Mouse (Mus musculus): ENCODE data around the gene Pon3. TPM values are rescaled to one million over a fixed set of nuclear protein-coding genes. Genes with fewer than 3 reads are reported as not detected.

Pon3 gene
- polyA plus RNA-seq, 1 experiment: 1.8 TPM

GRCm38 (mm10) chr6:5287919-5288318 lies 31.8 kb upstream of the Pon3 start:
- Histone ChIP-seq H3K27me3 (ENCODE audit: control insufficient read depth, insufficient read depth, low read length, poor library complexity, severe bottlenecking) (no peaks in the 10 kb centered on the region), H3K36me3 (ENCODE audit: control insufficient read depth, insufficient read depth, low read length, poor library complexity, severe bottlenecking) (no peaks in the 10 kb centered on the region), H3K9ac (ENCODE audit: low read depth, poor library complexity, severe bottlenecking) (no peak overlapping the region), H3K4me3 (ENCODE audit: low read depth, low read length) (no peak overlapping the region), H3K4me1 (ENCODE audit: control insufficient read depth, insufficient read depth, low read length) (no peaks in the 10 kb centered on the region), H3K27ac (ENCODE audit: insufficient read depth, low read length) (no peak overlapping the region), H3K9me3 (replicated peaks; ENCODE audit: control insufficient read depth, insufficient read depth, low read length, poor library complexity, severe bottlenecking) (no peaks in the 10 kb centered on the region)
- no peak for TF ChIP-seq CTCF (IDR thresholded peaks at IDR 0.05; ENCODE audit: low read depth, low read length)
- no peak for TF ChIP-seq POLR2A (IDR thresholded peaks at IDR 0.05; ENCODE audit: insufficient read depth, low read length)
- no peak for TF ChIP-seq EP300 (IDR thresholded peaks at IDR 0.05; ENCODE audit: insufficient read depth, low read depth, low read length)

GRCm38 (mm10) chr6:5287392-5287791 lies 31.3 kb upstream of the Pon3 start:
- H3K9ac ChIP-seq (ENCODE audit: low read depth, poor library complexity, severe bottlenecking): no peak overlapping the region
- no peaks in the 10 kb centered on the region for H3K9me3 ChIP-seq (replicated peaks; ENCODE audit: control insufficient read depth, insufficient read depth, low read length, poor library complexity, severe bottlenecking)
- TF ChIP-seq EP300 (IDR thresholded peaks at IDR 0.05; ENCODE audit: insufficient read depth, low read depth, low read length): no peak
- TF ChIP-seq CTCF (IDR thresholded peaks at IDR 0.05; ENCODE audit: low read depth, low read length): no peak
- no peak for TF ChIP-seq POLR2A (IDR thresholded peaks at IDR 0.05; ENCODE audit: insufficient read depth, low read length)
- no peaks in the 10 kb centered on the region for H3K27me3 ChIP-seq (ENCODE audit: control insufficient read depth, insufficient read depth, low read length, poor library complexity, severe bottlenecking)
- no peak overlapping the region for H3K4me3 ChIP-seq (ENCODE audit: low read depth, low read length)
- H3K27ac ChIP-seq (ENCODE audit: insufficient read depth, low read length): no peak overlapping the region
- H3K4me1 ChIP-seq (ENCODE audit: control insufficient read depth, insufficient read depth, low read length): no peaks in the 10 kb centered on the region
- no peaks in the 10 kb centered on the region for H3K36me3 ChIP-seq (ENCODE audit: control insufficient read depth, insufficient read depth, low read length, poor library complexity, severe bottlenecking)

GRCm38 (mm10) chr6:5282418-5282817 lies 26.3 kb upstream of the Pon3 start:
- Histone ChIP-seq H3K27me3 (ENCODE audit: control insufficient read depth, insufficient read depth, low read length, poor library complexity, severe bottlenecking) (no peaks in the 10 kb centered on the region), H3K27ac (ENCODE audit: insufficient read depth, low read length) (no peak overlapping the region), H3K4me1 (ENCODE audit: control insufficient read depth, insufficient read depth, low read length) (no peaks in the 10 kb centered on the region), H3K4me3 (ENCODE audit: low read depth, low read length) (no peak overlapping the region), H3K9ac (ENCODE audit: low read depth, poor library complexity, severe bottlenecking) (no peak overlapping the region), H3K9me3 (replicated peaks; ENCODE audit: control insufficient read depth, insufficient read depth, low read length, poor library complexity, severe bottlenecking) (no peaks in the 10 kb centered on the region), H3K36me3 (ENCODE audit: control insufficient read depth, insufficient read depth, low read length, poor library complexity, severe bottlenecking) (no peaks in the 10 kb centered on the region)
- TF ChIP-seq CTCF (IDR thresholded peaks at IDR 0.05; ENCODE audit: low read depth, low read length) (no peak), EP300 (IDR thresholded peaks at IDR 0.05; ENCODE audit: insufficient read depth, low read depth, low read length) (no peak), POLR2A (IDR thresholded peaks at IDR 0.05; ENCODE audit: insufficient read depth, low read length) (no peak)

- H3K9me3 ChIP-seq (replicated peaks; ENCODE audit: control insufficient read depth, insufficient read depth, low read length, poor library complexity, severe bottlenecking): no peaks in the 10 kb centered on the region
- no peaks in the 10 kb centered on the region for H3K4me1 ChIP-seq (ENCODE audit: control insufficient read depth, insufficient read depth, low read length)
- H3K27ac ChIP-seq (ENCODE audit: insufficient read depth, low read length): no peak overlapping the region
- H3K36me3 ChIP-seq (ENCODE audit: control insufficient read depth, insufficient read depth, low read length, poor library complexity, severe bottlenecking): no peaks in the 10 kb centered on the region
- TF ChIP-seq CTCF (IDR thresholded peaks at IDR 0.05; ENCODE audit: low read depth, low read length) (no peak), EP300 (IDR thresholded peaks at IDR 0.05; ENCODE audit: insufficient read depth, low read depth, low read length) (no peak), POLR2A (IDR thresholded peaks at IDR 0.05; ENCODE audit: insufficient read depth, low read length) (no peak)
- H3K27me3 ChIP-seq (ENCODE audit: control insufficient read depth, insufficient read depth, low read length, poor library complexity, severe bottlenecking): no peaks in the 10 kb centered on the region
- no peak overlapping the region for H3K9ac ChIP-seq (ENCODE audit: low read depth, poor library complexity, severe bottlenecking)
- H3K4me3 ChIP-seq (ENCODE audit: low read depth, low read length): no peak overlapping the region
Measured at GRCm38 (mm10) chr6:5280576-5281305, 24.7 kb upstream of the Pon3 start.

GRCm38 (mm10) chr6:5277972-5278371 lies 21.9 kb upstream of the Pon3 start:
- Histone ChIP-seq H3K36me3 (ENCODE audit: control insufficient read depth, insufficient read depth, low read length, poor library complexity, severe bottlenecking) (no peaks in the 10 kb centered on the region), H3K27me3 (ENCODE audit: control insufficient read depth, insufficient read depth, low read length, poor library complexity, severe bottlenecking) (no peaks in the 10 kb centered on the region), H3K9ac (ENCODE audit: low read depth, poor library complexity, severe bottlenecking) (no peak overlapping the region), H3K27ac (ENCODE audit: insufficient read depth, low read length) (no peak overlapping the region), H3K4me1 (ENCODE audit: control insufficient read depth, insufficient read depth, low read length) (no peaks in the 10 kb centered on the region), H3K9me3 (replicated peaks; ENCODE audit: control insufficient read depth, insufficient read depth, low read length, poor library complexity, severe bottlenecking) (no peaks in the 10 kb centered on the region), H3K4me3 (ENCODE audit: low read depth, low read length) (no peak overlapping the region)
- TF ChIP-seq POLR2A (IDR thresholded peaks at IDR 0.05; ENCODE audit: insufficient read depth, low read length) (no peak), EP300 (IDR thresholded peaks at IDR 0.05; ENCODE audit: insufficient read depth, low read depth, low read length) (no peak), CTCF (IDR thresholded peaks at IDR 0.05; ENCODE audit: low read depth, low read length) (no peak)

GRCm38 (mm10) chr6:5269641-5270040 lies 13.6 kb upstream of the Pon3 start:
- H3K36me3 ChIP-seq (ENCODE audit: control insufficient read depth, insufficient read depth, low read length, poor library complexity, severe bottlenecking): no peaks in the 10 kb centered on the region
- no peak overlapping the region for H3K9ac ChIP-seq (ENCODE audit: low read depth, poor library complexity, severe bottlenecking)
- no peaks in the 10 kb centered on the region for H3K27me3 ChIP-seq (ENCODE audit: control insufficient read depth, insufficient read depth, low read length, poor library complexity, severe bottlenecking)
- no peak overlapping the region for H3K4me3 ChIP-seq (ENCODE audit: low read depth, low read length)
- H3K9me3 ChIP-seq (replicated peaks; ENCODE audit: control insufficient read depth, insufficient read depth, low read length, poor library complexity, severe bottlenecking): no peaks in the 10 kb centered on the region
- no peak for TF ChIP-seq EP300 (IDR thresholded peaks at IDR 0.05; ENCODE audit: insufficient read depth, low read depth, low read length)
- no peak for TF ChIP-seq POLR2A (IDR thresholded peaks at IDR 0.05; ENCODE audit: insufficient read depth, low read length)
- TF ChIP-seq CTCF (IDR thresholded peaks at IDR 0.05; ENCODE audit: low read depth, low read length): no peak
- H3K27ac ChIP-seq (ENCODE audit: insufficient read depth, low read length): no peak overlapping the region
- H3K4me1 ChIP-seq (ENCODE audit: control insufficient read depth, insufficient read depth, low read length): no peaks in the 10 kb centered on the region
